ENCODE assay signal across 37 mouse cellular contexts in genomic region chr1:181549987-181550386, GRCm38 (mm10). TPM values are rescaled to one million over a fixed set of nuclear protein-coding genes. Genes with fewer than 3 reads are reported as not detected.
DNase-seq lines count a peak whose midpoint lies in the region; TF ChIP-seq lines count a peak whose summit lies in the region.
"Had no signal": no experiment of that assay in that cellular context is flagged by ENCODE, and none has a peak within 500 bp of the region (broad histone marks: within the 10 kb centered on the region; RNA-seq: fewer than 3 reads in every experiment).

No protein-coding gene starts in this region.

- DNase-seq in frontal cortex, adult 2 months (ENCODE audit: extremely low spot score in 1 of 2, low spot score in 1 of 2), result peak; percentile 57 to 64
- DNase-seq in frontal cortex, postnatal 25 days (ENCODE audit: low spot score in 2 of 2), result no peak
- DNase-seq in left cerebral cortex, adult 18-20 months (ENCODE audit: low spot score in 2 of 2), result peak; percentile 37 to 38
- DNase-seq in left cerebral cortex, postnatal 4 days, result no peak
- DNase-seq in right cerebral cortex, adult 18-20 months, result peak; percentile 62
- no peak for DNase-seq in right cerebral cortex, postnatal 14 days
- DNase-seq in embryo, embryonic 10.5 days (ENCODE audit: low spot score), result no peak
- DNase-seq: adrenal gland, postnatal 14 days; cerebellum, adult 11-12 months; cerebellum, adult 9-11 months; gastrocnemius, postnatal 14 days; heart, postnatal 36 days; kidney, adult 9 months; kidney, postnatal 10 days; liver, embryonic 13.5 days; lung, adult 18-20 months; lung, postnatal 4 days; retina, postnatal 1 day; spleen, adult 18-20 months; thymus, adult 18-20 months; thymus, postnatal 36 days had no signal

- no peaks in the 10 kb centered on the region for H3K27me3 ChIP-seq in myocyte (ENCODE audit: control insufficient read depth, insufficient read depth, insufficient read length)
- H3K27me3 ChIP-seq: embryonic facial prominence, embryonic 13.5 days; forebrain, embryonic 15.5 days; limb, embryonic 15.5 days; liver, embryonic 13.5 days; midbrain, embryonic 13.5 days had no signal

- H3K36me3 ChIP-seq in myocyte (ENCODE audit: control insufficient read depth, insufficient read depth), result no peaks in the 10 kb centered on the region
- H3K36me3 ChIP-seq: embryonic facial prominence, embryonic 13.5 days; forebrain, embryonic 10.5 days; forebrain, embryonic 15.5 days; heart, embryonic 10.5 days; heart, embryonic 15.5 days; hindbrain, embryonic 12.5 days; limb, embryonic 10.5 days; limb, embryonic 15.5 days; liver, embryonic 13.5 days; midbrain, embryonic 13.5 days; neural tube, embryonic 15.5 days had no signal

- H3K4me2 ChIP-seq in myocyte (ENCODE audit: low read depth), result peak overlapping the region; percentile 40
- H3K4me2 ChIP-seq: embryonic facial prominence, embryonic 13.5 days; forebrain, embryonic 15.5 days; heart, embryonic 15.5 days; hindbrain, embryonic 12.5 days; limb, embryonic 15.5 days; liver, embryonic 13.5 days; midbrain, embryonic 13.5 days; neural tube, embryonic 15.5 days had no signal

- H3K4me3 ChIP-seq in myocyte, result no peak overlapping the region
- H3K4me3 ChIP-seq: embryonic facial prominence, embryonic 13.5 days; forebrain, embryonic 10.5 days; forebrain, embryonic 15.5 days; heart, embryonic 10.5 days; heart, embryonic 15.5 days; hindbrain, embryonic 12.5 days; limb, embryonic 10.5 days; limb, embryonic 15.5 days; liver, embryonic 13.5 days; megakaryocyte, embryonic 14.5 days; midbrain, embryonic 13.5 days; neural tube, embryonic 15.5 days had no signal

- no peak for TF ChIP-seq POLR2A in myocyte (IDR thresholded peaks at IDR 0.05; ENCODE audit: insufficient read length, low read depth)

- H3ac ChIP-seq in myocyte (ENCODE audit: control insufficient read depth, insufficient read length), result no peak overlapping the region

- no peaks in the 10 kb centered on the region for H3K79me2 ChIP-seq in myocyte (ENCODE audit: control insufficient read depth, insufficient read depth)

- intact Hi-C loops in left cerebral cortex, postnatal 4 days (cut with DNase I), result loop anchor here (5.0 to 10.0 kb wide), 3 partner anchors 75 to 278 kb away; no protein-coding TSS in a partner anchor

TF ChIP-seq in myocyte, 11 proteins besides CTCF, POLR2A, EP300 and RAD21:
- TF ChIP-seq SRF (IDR thresholded peaks at IDR 0.05; ENCODE audit: control insufficient read depth, insufficient read length, low read depth) (no peak), MYOG (IDR thresholded peaks at IDR 0.05; ENCODE audit: control insufficient read depth in 1 of 3, insufficient read depth in 1 of 3, insufficient read length in 2 of 3, low read depth in 2 of 3) (peak; percentile 75 to 97 (median 90)), POLR2AphosphoS2 (IDR thresholded peaks at IDR 0.05; ENCODE audit: insufficient read length, low read depth) (no peak), MYOD1 (IDR thresholded peaks at IDR 0.05; ENCODE audit: control insufficient read depth in 1 of 3, insufficient read length in 2 of 3, low read depth in 2 of 3) (peak; percentile 34 to 97 (median 94)), MAX (IDR thresholded peaks at IDR 0.05; ENCODE audit: low read depth) (no peak), REST (IDR thresholded peaks at IDR 0.05; ENCODE audit: insufficient read depth, insufficient read length) (no peak), TCF3 (IDR thresholded peaks at IDR 0.05; ENCODE audit: insufficient read length, low read depth) (peak; percentile 51), TCF12 (IDR thresholded peaks at IDR 0.05; ENCODE audit: insufficient read depth, poor library complexity, severe bottlenecking) (peak; percentile 66), USF1 (IDR thresholded peaks at IDR 0.05; ENCODE audit: low read depth) (no peak)

RNA-seq across cellular contexts. Expression of gene Dnah14, which starts 26.4 kb away (rescaled TPM):
- 1.3 and 2.6 TPM in 2 replicates for polyA plus RNA-seq in frontal cortex, adult 2 months (2012; rRNA removed)
- total RNA-seq in left cerebral cortex, adult 18-20 months (2021), result 1 to 10 TPM; 1.1 to 1.9 TPM
- total RNA-seq in left cerebral cortex, postnatal 4 days (2021), result 1 to 10 TPM; 1.6 to 2.2 TPM
- 0.29 TPM for polyA plus RNA-seq in myocyte (2012; fragmentation: generic; extraction: Trizol)
- total RNA-seq: heart, postnatal 36 days had no signal

RNA-seq across cellular contexts. Expression of gene Ccdc121, which starts 38.7 kb away (rescaled TPM):
- 0.42 and 0.46 TPM in 2 replicates for polyA plus RNA-seq in frontal cortex, adult 2 months (2012; rRNA removed)
- total RNA-seq in left cerebral cortex, adult 18-20 months (2021), result under 1 TPM; 0.33 to 0.49 TPM
- total RNA-seq in left cerebral cortex, postnatal 4 days (2021), result under 1 TPM in 1 of 2 experiments, not detected in 1; 0.44 TPM
- not detected for polyA plus RNA-seq in myocyte (2012; fragmentation: generic; extraction: Trizol)
- total RNA-seq: adrenal gland, postnatal 14 days; gastrocnemius, postnatal 14 days; granulocyte monocyte progenitor cell, adult 5-6 weeks; heart, postnatal 36 days; MEL; monocyte, adult 5-6 weeks had no signal
- polyA plus RNA-seq: embryonic facial prominence, embryonic 13.5 days; forebrain, embryonic 10.5 days; heart, embryonic 10.5 days; hindbrain, embryonic 12.5 days; intestine, postnatal 0 days; limb, embryonic 10.5 days; liver, embryonic 13.5 days; midbrain, embryonic 13.5 days; neural tube, embryonic 15.5 days had no signal

Comparison
In these comparisons a context has a peak if more than half of its experiments do, and no peak if none do; other contexts are left out.
1. DNase-seq: peak in frontal cortex, adult 2 months (2 of 2), left cerebral cortex, adult 18-20 months (2 of 2) and right cerebral cortex, adult 18-20 months (single experiment); none in frontal cortex, postnatal 25 days (0 of 2), left cerebral cortex, postnatal 4 days (single experiment), right cerebral cortex, postnatal 14 days (single experiment) and embryo, embryonic 10.5 days (single experiment).